Mouse (Mus musculus): ENCODE data around the gene Ampd1.

The Ampd1 gene

GRCm38 (mm10) chr3:103073771-103074170 is at the start of gene Ampd1:
Ampd1 (plus strand) TSS chr3:103074014.
- no peak for DNase-seq

- no peak for DNase-seq
Observed at GRCm38 (mm10) chr3:103026174-103026573, 47.6 kb upstream of the Ampd1 start.

GRCm38 (mm10) chr3:103040285-103040684 is 33.5 kb upstream of the Ampd1 start:
- DNase-seq: no peak

GRCm38 (mm10) chr3:103040861-103041379 is 32.9 kb upstream of the Ampd1 start:
- no peak for DNase-seq

- DNase-seq: no peak
Observed at GRCm38 (mm10) chr3:103056016-103056595, 17.7 kb upstream of the Ampd1 start.

GRCm38 (mm10) chr3:103057752-103058151 is 16.1 kb upstream of the Ampd1 start:
- DNase-seq: no peak

- peak; percentile 93 for DNase-seq
Observed at GRCm38 (mm10) chr3:103058207-103059157, 15.3 kb upstream of the Ampd1 start, which contains the start of gene Nras. Nras (plus strand) TSS chr3:103058285.

- DNase-seq: no peak
Observed at GRCm38 (mm10) chr3:103066927-103067326, 6.9 kb upstream of the Ampd1 start.

GRCm38 (mm10) chr3:103068971-103069370 is 4.8 kb upstream of the Ampd1 start:
- DNase-seq: no peak

GRCm38 (mm10) chr3:103075871-103076270 is 2.1 kb downstream of the Ampd1 start:
- no peak for DNase-seq

- no peak for DNase-seq
Observed at GRCm38 (mm10) chr3:103076476-103076875, 2.7 kb downstream of the Ampd1 start.

GRCm38 (mm10) chr3:103079301-103079700 is 5.5 kb downstream of the Ampd1 start:
- DNase-seq: no peak

- DNase-seq: no peak
Observed at GRCm38 (mm10) chr3:103081051-103081450, 7.2 kb downstream of the Ampd1 start.

- DNase-seq: no peak
Observed at GRCm38 (mm10) chr3:103081861-103082453, 8.1 kb downstream of the Ampd1 start.

- no peak for DNase-seq
Observed at GRCm38 (mm10) chr3:103082761-103083160, 8.9 kb downstream of the Ampd1 start.

GRCm38 (mm10) chr3:103085986-103086385 is 12.2 kb downstream of the Ampd1 start:
- no peak for DNase-seq

- no peak for DNase-seq
Observed at GRCm38 (mm10) chr3:103091753-103092152, 17.9 kb downstream of the Ampd1 start.

- no peak for DNase-seq
Observed at GRCm38 (mm10) chr3:103098662-103099061, 24.8 kb downstream of the Ampd1 start.

GRCm38 (mm10) chr3:103099667-103100066 is 25.9 kb downstream of the Ampd1 start:
- DNase-seq: no peak

GRCm38 (mm10) chr3:103100735-103101134 is 26.9 kb downstream of the Ampd1 start:
- DNase-seq: no peak

- DNase-seq: no peak
Observed at GRCm38 (mm10) chr3:103101194-103101593, 27.4 kb downstream of the Ampd1 start.

GRCm38 (mm10) chr3:103101909-103102308 is 28.1 kb downstream of the Ampd1 start:
- no peak for DNase-seq

Data from right cerebral cortex, postnatal 25 days (tissue).